Mouse (Mus musculus): ENCODE data around the gene Syp. TPM values are rescaled to one million over a fixed set of nuclear protein-coding genes. Genes with fewer than 3 reads are reported as not detected.

Gene Syp
- polyA plus RNA-seq, 1 experiment from 2014 or later: 5.4 TPM

- no peaks in the 10 kb centered on the region for H3K27me3 ChIP-seq (replicated peaks; ENCODE audit: control insufficient read depth, insufficient read depth, low read length)
- H3K9ac ChIP-seq (ENCODE audit: low read depth, low read length): no peak overlapping the region
- no peak overlapping the region for H3K4me2 ChIP-seq (replicated peaks; ENCODE audit: low read depth)
- no peak for TF ChIP-seq CTCF (IDR thresholded peaks at IDR 0.05; ENCODE audit: low read depth)
- ATAC-seq: no peak
- no peaks in the 10 kb centered on the region for H3K4me1 ChIP-seq (replicated peaks; ENCODE audit: control insufficient read depth, insufficient read depth, low read length)
- no peaks in the 10 kb centered on the region for H3K9me3 ChIP-seq (ENCODE audit: control insufficient read depth)
- H3K36me3 ChIP-seq (ENCODE audit: control insufficient read depth, insufficient read depth): no peaks in the 10 kb centered on the region
- 26% methylated on average over 12 of the region's 12 CpGs for WGBS
- H3K4me3 ChIP-seq (ENCODE audit: low read depth, low read length): no peak overlapping the region
- H3K27ac ChIP-seq (ENCODE audit: low read depth, low read length): no peak overlapping the region
Observed at GRCm38 (mm10) chrX:7640785-7641184, 2.5 kb downstream of the Syp start.

GRCm38 (mm10) chrX:7645349-7645748 lies 7.1 kb downstream of the Syp start:
- H3K4me2 ChIP-seq (replicated peaks; ENCODE audit: low read depth): no peak overlapping the region
- WGBS: 14% methylated on average over 5 of the region's 5 CpGs
- H3K4me3 ChIP-seq (ENCODE audit: low read depth, low read length): no peak overlapping the region
- H3K9me3 ChIP-seq (ENCODE audit: control insufficient read depth): no peaks in the 10 kb centered on the region
- TF ChIP-seq CTCF (IDR thresholded peaks at IDR 0.05; ENCODE audit: low read depth): peak; percentile 73
- no peaks in the 10 kb centered on the region for H3K4me1 ChIP-seq (replicated peaks; ENCODE audit: control insufficient read depth, insufficient read depth, low read length)
- no peaks in the 10 kb centered on the region for H3K36me3 ChIP-seq (ENCODE audit: control insufficient read depth, insufficient read depth)
- no peaks in the 10 kb centered on the region for H3K27me3 ChIP-seq (replicated peaks; ENCODE audit: control insufficient read depth, insufficient read depth, low read length)
- ATAC-seq: no peak
- no peak overlapping the region for H3K27ac ChIP-seq (ENCODE audit: low read depth, low read length)
- H3K9ac ChIP-seq (ENCODE audit: low read depth, low read length): no peak overlapping the region

- H3K27ac ChIP-seq (ENCODE audit: low read depth, low read length): peak overlapping the region; percentile 79
- WGBS: 23% methylated on average over 25 of the region's 25 CpGs
- TF ChIP-seq CTCF (IDR thresholded peaks at IDR 0.05; ENCODE audit: low read depth): peak; percentile 60
- ATAC-seq: peak; percentile 96
- no peaks in the 10 kb centered on the region for H3K9me3 ChIP-seq (ENCODE audit: control insufficient read depth)
- peak overlapping the region; percentile 40 for H3K4me3 ChIP-seq (ENCODE audit: low read depth, low read length)
- no peaks in the 10 kb centered on the region for H3K36me3 ChIP-seq (ENCODE audit: control insufficient read depth, insufficient read depth)
- peak overlapping the region; percentile 46 for H3K9ac ChIP-seq (ENCODE audit: low read depth, low read length)
- H3K4me1 ChIP-seq (replicated peaks; ENCODE audit: control insufficient read depth, insufficient read depth, low read length): no peaks in the 10 kb centered on the region
- peak overlapping the region; percentile 65 for H3K4me2 ChIP-seq (replicated peaks; ENCODE audit: low read depth)
- H3K27me3 ChIP-seq (replicated peaks; ENCODE audit: control insufficient read depth, insufficient read depth, low read length): no peaks in the 10 kb centered on the region
Observed at GRCm38 (mm10) chrX:7648671-7649304, 10.5 kb downstream of the Syp start.

GRCm38 (mm10) chrX:7657221-7657639 lies 19.0 kb downstream of the Syp start, which contains the start of gene Prickle3:
Gene Prickle3, plus strand, starts transcription at chrX:7657260.
- Histone ChIP-seq H3K4me1 (replicated peaks; ENCODE audit: control insufficient read depth, insufficient read depth, low read length) (no peaks in the 10 kb centered on the region), H3K9me3 (ENCODE audit: control insufficient read depth) (no peaks in the 10 kb centered on the region), H3K36me3 (ENCODE audit: control insufficient read depth, insufficient read depth) (no peaks in the 10 kb centered on the region), H3K4me3 (ENCODE audit: low read depth, low read length) (peak within 1 kb of the TSS; percentile 46), H3K27me3 (replicated peaks; ENCODE audit: control insufficient read depth, insufficient read depth, low read length) (no peaks in the 10 kb centered on the region), H3K27ac (ENCODE audit: low read depth, low read length) (peak within 1 kb of the TSS; percentile 50; the same call in 1 of the 2 replicates), H3K9ac (ENCODE audit: low read depth, low read length) (peak within 1 kb of the TSS; percentile 48; the same call in 1 of the 2 replicates), H3K4me2 (replicated peaks; ENCODE audit: low read depth) (peak within 1 kb of the TSS; percentile 66)
- 17% methylated on average over 26 of the region's 26 CpGs for WGBS
- no peak for TF ChIP-seq CTCF (IDR thresholded peaks at IDR 0.05; ENCODE audit: low read depth)
- ATAC-seq: peak; percentile 65

- H3K9me3 ChIP-seq (ENCODE audit: control insufficient read depth): no peaks in the 10 kb centered on the region
- H3K4me2 ChIP-seq (replicated peaks; ENCODE audit: low read depth): peak overlapping the region; percentile 66
- peak overlapping the region; percentile 37; the same call in 1 of the 2 replicates for H3K9ac ChIP-seq (ENCODE audit: low read depth, low read length)
- peak overlapping the region; percentile 46 for H3K4me3 ChIP-seq (ENCODE audit: low read depth, low read length)
- WGBS: 27% methylated on average over 15 of the region's 15 CpGs
- no peaks in the 10 kb centered on the region for H3K27me3 ChIP-seq (replicated peaks; ENCODE audit: control insufficient read depth, insufficient read depth, low read length)
- peak overlapping the region; percentile 50; the same call in 1 of the 2 replicates for H3K27ac ChIP-seq (ENCODE audit: low read depth, low read length)
- TF ChIP-seq CTCF (IDR thresholded peaks at IDR 0.05; ENCODE audit: low read depth): no peak
- no peaks in the 10 kb centered on the region for H3K36me3 ChIP-seq (ENCODE audit: control insufficient read depth, insufficient read depth)
- peak; percentile 79 for ATAC-seq
- no peaks in the 10 kb centered on the region for H3K4me1 ChIP-seq (replicated peaks; ENCODE audit: control insufficient read depth, insufficient read depth, low read length)
Observed at GRCm38 (mm10) chrX:7658031-7658784, 19.9 kb downstream of the Syp start.

All from intestine, postnatal 0 days (tissue).